Mouse (Mus musculus) monocyte, adult 5-6 weeks (primary cell): ENCODE results near the gene Pou2f3. TPM values are rescaled to one million over a fixed set of nuclear protein-coding genes. Genes with fewer than 3 reads are reported as not detected.
A peak's percentile ranks its signal among the peaks of the same experiment; 100 is the strongest.

Source experiments
- ATAC-seq: fragments of 153-309, 156-312 bp; replicated peaks from 2 replicates; pipeline ENCODE4 v1.8.0; 2017; ENCODE audit warnings: mild to moderate bottlenecking; ENCODE audit not compliant: low TSS enrichment, insufficient number of reproducible peaks, severe bottlenecking, poor library complexity, low FRiP score
- total RNA-seq: library from RNA; stranded (forward); fragments of 200-1000, 200-491, 200-594 nt; gene quantifications from 3 replicates; pipeline ENCODE4 v1.2.3, GENCODE M21; 2017

The Pou2f3 gene
- total RNA-seq, 1 experiment from 2014 or later: not detected

DNA sequence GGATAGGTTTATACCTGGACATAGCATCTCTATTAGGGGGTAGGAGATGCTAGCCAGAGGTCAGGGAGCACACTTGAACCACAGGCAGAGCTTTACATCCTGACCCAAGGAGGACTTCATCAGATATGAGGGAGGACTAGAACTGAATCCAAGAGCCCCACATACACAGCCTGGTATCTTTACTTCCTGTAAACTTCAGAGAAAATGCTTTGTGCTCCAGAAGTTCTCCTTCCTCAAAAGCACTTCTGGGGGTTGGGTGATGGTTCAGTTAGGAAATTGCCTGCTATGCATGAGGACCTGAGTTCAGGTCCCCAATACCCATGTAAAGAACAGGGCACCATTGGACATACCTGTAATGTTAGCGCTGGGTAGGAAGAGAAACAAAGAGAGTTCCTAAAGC is 23.3 kb upstream of the Pou2f3 start:
- ATAC-seq: no peak

DNA sequence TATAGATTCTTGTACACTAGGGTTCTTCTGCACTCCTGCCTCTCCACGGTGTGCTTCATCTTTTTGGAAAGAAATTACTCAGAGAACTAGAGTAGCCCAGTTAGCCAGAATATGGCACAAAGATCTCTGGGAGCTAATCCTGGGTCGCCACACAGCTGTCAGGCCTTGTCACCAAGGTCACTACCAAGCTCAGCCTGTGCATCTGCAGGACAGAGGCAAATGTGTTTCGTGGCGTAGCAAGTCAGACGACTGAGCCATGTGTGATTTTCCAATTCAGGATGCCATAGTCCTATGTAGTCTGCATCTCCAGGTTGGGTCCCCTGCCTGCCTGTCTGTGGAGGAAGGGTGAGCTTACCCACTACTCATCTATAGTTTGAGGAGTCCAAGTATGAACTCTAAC is 22.9 kb upstream of the Pou2f3 start:
- no peak for ATAC-seq

DNA sequence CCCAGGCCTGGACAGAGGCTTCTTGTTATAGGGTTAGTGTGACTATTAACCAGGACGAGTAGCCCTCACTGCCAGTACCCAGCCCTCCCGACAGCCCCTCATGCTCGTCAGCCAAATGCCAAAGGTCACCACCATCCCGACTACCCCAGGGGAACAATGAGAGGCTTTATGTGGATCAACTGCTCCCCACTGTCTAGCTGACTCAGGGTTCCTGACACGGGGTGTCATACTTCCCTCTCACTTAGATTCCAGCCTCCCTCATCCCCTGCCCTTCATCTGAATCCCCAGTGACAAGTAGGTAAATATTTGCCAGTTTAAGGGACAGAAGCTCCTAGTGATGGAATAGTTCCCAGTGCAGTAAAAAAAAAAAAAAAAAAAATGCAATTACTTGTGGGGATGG is 22.1 kb upstream of the Pou2f3 start:
- no peak for ATAC-seq

DNA sequence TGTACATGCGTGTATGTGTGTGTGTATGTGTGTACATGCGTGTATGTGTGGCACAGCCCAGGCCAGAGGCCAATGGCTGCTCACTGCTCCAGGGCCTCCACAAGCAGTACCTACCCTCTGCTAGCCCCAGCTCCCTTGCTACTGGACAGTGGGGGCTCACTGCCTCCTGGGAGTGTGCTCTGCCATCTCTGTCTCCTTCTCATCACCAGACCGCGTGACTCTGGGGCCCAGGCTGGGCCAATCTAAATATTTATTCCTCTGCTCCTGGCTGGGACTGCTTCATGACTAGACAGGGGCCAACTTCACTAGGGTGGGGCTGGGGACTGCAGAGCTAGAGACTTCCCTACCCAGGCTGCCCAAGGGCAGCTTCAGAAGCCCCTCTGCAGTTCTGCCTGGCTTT is 21.6 kb upstream of the Pou2f3 start:
- no peak for ATAC-seq

DNA sequence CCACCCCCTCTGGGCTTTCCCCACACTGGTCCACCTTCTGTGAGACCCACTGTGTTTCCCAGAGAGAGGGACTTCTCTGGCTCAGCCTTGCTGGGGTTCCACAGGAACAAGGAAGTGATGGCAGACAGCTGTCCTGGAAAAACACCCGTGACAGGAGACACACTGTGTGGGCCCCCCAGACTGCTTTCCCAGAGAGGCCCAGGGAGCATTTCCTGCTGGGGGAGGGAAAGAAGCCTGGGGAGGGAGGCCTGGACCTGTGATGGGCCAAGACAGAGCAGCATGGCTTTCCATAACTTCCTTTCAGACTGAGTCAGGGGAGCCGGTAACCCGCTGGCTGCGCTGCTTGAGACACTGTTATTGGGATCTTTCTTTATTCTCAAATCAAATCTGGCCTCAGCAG is 20.7 kb upstream of the Pou2f3 start:
- ATAC-seq: no peak

DNA sequence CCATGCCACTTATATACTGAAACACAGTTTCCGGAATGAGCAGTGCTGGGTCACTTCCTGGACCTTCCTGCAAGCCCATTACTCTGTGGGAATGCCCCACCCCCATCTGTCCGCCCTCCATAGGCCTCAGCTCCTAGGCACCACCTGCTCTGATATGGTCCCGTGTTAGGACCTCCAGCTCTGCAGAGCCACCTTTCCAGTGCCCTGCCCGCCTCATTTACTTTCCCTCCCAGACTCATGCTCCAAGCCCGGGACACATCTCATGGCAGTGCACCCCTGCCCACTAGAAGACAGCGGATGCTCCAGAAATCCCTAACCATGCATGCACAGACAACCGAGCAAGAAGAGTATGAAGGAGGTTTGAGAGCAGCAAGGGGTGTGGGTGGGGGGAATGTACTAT is 19.8 kb upstream of the Pou2f3 start:
- no peak for ATAC-seq

DNA sequence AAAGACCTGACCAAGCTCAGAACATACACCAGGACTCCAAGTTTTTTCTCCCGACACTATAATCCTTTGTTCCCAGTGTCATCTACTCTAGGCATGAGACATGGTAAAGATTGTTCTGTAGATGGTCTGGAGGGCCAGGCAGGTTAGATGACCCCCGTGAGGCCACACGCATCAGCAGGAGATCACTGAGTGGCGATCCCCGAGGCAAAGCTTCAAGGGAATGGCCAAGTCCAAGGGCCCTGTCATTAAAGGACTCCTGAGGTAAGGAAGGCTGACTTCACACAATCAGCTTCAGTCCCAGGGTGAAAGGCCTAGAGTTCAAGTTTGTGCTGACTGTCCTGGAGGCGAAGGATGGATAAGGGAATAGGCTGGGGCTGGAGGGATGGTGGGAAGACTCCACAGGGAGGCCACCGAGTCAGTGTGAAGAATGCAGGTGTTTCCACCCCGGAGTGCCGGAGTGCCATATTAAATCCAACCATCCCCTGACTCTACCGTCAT is 19.3 kb upstream of the Pou2f3 start:
- no peak for ATAC-seq

DNA sequence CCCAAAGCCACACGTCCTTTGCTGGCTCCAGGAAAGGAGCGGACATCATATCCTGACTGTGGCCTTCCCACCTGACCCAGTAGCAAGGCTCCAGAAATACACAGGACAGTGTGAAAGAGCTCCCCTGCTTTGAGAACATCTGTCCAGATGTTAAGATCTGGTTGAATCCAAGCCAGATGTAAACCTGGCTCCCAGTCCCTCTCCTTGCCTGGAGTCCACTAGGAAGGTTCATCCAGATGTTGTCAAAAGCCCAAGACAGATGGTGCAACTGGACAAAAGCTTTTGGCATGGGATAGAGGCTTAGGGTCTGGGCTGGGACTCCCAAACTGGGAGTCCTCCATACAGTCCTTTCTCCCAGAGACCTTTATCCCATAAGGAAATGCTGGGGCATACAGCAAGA is 18.6 kb upstream of the Pou2f3 start:
- ATAC-seq: no peak

DNA sequence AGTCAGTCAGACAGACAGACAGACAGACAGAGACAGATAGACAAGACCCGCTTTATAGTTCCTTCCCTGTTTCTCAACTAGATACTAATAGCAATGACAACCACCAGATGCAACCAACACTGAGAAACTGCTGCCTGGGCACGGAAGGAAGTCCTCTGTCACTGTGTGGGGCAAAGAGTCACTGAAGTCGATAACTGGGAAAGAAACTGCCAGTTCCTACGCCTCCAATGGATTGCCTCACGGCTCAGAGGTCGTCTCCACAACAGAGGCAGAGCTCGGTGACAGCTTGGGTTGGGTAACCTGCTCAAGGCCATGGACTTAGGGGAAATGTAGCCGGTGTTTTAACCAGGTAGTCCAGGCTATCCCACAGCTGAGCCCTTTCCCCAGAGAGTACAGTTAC is 17.5 kb upstream of the Pou2f3 start:
- ATAC-seq: no peak

DNA sequence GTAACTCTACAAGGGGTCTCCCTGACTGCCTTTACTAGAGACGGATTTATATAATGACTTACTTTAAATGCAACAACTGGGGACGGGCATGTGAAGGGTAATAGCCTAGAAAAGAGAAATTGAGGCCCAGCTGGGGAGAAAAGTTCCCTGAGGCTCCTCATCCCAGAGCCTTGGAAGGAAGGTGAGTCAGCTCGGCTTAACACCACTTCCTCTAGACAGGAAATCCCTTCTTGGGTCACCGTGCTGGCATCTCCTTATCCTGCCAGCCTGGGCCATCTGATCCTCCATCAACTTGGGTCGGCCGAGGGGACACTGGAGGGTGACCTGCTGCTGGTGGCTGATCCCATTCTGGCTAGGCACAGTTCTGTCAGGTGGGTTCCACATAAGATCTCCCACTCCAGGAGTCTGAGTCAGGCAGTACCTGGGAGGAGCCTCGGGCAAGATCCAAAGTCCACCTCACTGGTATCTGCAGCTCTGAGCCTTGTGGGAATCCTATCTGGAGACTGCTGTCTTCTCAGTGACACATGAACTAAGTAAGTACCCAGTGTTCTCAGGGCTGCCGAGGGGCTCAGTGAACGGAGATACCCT is 16.5 kb upstream of the Pou2f3 start:
- no peak for ATAC-seq

DNA sequence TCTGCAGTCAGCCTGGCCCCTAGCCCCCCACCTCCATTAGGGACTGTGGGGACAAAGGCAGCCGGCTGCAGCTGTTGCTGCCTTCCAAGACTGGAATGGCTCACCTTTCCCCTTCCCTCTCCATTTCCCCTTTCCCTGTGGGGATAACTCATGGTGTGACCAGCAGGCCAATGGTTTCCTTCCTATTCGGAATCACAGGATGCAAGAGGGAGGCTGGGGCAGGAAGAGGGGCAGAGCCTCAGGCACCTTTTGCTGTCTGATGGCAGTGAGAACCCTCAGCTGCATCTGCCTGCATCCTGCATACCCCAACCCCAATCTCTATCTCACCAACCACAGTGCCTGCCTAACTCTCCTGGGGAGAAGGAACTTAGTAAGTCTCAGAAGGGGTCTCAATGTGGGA is 15.3 kb upstream of the Pou2f3 start:
- no peak for ATAC-seq

DNA sequence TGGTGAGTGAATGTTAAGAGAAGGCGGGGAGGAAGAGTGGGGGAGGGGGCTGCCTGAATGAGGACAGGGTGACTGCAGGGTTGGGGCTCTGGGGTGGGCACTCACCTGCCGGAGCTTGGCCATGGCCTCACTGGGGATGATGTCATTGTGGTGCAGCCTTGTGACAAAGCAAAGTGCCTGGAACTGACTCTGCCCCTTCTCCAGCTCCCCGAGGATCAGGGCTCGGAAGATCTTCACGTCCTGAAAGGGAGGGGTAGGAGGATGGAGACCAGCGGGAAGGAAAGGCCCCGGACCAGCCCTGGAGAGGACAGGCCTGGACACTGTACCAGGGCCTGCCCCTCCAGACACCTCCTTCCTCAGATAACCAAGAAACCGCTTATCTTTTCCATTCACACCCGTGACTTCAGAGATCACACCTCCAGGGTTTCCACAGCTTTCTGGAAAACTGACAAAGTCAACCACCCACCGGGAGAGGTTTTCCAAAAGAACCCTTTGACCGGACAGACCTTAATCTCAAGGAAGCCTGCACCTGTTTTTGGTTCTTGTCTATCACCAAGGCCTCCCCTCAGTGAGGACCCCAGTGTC is 14.7 kb upstream of the Pou2f3 start:
- ATAC-seq: no peak

DNA sequence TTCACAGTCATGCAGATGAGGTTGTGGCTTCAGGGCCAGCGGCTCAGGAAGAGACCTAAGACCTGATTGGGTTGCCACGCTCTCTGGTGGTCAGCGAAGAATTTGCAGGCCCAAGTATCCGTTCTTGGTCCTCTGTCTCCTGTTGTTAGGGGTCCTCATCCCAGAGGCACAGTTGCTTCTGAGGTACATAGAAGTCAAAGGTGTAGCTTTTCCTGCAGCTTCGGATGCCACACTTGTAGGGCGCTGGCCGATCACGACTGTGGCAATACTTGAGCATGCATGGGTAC is 12.2 kb upstream of the Pou2f3 start:
- no peak for ATAC-seq

DNA sequence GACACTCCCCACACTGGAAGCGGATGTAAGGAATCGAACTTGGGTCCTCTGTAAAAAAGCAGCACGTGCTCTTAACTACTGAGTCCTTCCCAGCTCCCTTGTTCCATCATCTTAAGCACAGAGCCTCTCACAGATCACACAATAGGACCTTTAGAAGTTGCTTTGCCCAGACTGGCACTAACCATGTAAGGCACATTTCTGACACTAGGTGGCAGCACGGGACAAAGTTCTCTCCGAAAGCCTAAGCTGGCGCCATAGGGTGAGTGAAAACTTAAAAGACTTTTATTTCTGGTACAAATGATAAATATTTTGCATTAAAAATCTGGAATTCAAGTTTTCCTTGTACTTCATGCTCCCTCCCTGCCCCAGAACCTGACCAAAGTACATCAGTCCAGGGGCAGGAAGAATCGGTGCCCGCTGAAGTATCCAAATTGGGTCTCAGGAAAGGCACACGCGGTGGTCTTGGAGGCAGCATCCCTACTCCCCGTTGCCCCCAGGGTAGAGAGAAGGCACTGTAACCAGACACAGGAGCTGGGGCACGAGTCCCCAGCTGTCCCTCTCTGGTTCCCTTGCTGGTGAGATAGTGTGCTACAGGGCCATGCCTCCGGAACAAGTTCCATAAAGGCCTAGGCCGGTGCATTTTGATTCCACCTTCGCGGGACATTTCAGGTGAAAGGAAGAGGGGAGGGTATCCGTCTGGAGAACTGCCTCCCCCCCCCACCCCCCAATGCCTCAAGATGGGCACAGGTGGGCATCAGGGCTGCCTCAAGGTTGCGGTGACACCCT is 11.7 kb upstream of the Pou2f3 start:
- ATAC-seq: peak; percentile 73; the same call in 1 of the 2 replicates

DNA sequence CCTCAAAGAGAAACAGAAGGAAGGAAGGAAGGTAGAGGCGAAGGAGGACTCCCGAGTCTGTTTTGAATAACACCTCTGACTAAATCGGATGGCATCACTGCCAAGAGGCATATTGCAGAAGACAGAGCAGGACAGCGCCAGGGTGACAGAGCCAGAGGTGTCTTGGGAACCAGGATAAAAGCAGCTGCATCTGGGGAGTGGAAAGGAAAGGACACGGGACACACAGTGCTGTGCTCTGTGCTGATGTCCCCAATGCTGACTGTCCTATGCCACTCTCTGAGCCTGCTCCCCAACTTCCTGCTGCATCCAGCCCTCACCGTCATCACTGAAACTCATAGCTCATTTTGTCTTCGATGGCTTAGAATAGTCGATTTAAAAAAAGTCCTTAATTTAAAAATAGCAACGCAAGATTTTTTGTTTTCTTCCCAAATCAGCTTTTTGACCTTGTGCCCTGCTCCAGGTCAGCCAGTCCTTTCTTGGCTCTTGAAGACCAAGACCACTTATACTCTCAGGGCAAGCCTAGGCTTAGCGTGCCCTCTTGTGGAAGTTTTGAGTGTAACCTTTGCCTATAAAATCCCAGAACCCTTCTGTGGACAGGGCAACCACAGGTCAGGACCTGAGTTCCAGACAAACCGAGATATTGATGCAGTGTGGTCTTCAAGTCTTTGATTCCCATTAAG is 742 bp upstream of the Pou2f3 start:
- ATAC-seq: no peak

DNA sequence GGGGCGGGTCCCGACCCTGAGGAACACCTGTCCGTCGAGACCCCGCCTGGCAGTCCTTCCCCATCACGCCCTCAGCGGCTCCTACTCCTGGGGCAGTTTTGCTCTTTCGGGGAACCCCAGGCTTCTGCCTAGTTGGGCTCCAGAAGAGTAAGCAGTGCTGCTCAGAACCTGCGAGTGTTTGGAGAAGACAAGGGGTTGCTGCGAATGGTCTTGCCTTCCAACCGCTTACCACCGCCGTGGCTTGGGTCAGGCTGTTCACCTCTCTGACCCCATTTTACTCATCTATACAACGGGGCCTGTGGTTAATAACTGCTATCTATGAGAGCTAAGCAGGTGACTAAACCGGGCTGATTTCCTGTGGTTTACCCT is 4.2 kb downstream of the Pou2f3 start:
- ATAC-seq: no peak

DNA sequence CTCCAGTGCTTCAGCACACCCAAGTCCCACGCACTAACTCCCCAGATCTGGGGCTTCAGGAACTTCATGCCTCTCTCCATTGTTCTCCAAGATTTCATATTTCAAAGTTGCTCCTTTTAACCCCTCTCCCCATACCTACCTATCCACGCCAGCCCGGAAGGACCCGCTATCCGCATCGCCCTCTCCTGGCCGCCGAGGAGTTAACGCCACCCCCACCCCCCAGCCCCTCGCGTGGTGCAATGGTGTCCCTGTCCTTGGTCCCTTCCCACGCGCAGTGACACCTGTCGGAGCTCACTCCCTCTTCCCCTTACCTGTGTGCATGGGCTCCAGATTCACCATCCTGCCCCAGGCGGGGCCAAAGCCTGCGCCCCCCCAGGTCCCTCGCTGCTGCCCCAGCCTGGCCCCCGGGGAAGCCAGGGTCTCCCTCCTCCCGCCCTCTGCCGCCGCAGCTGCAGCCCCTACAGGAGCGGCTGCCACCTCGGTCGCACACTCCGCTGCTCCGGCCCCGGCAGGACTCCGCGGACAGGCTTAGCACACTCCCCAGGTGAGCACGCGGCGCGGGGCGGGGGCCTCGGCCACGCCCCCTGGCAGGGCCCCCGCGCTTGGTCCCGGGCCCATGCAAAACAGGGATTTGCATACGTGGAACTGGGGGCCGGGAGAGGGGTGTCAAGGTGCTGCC is 4.7 kb downstream of the Pou2f3 start:
- ATAC-seq: no peak

DNA sequence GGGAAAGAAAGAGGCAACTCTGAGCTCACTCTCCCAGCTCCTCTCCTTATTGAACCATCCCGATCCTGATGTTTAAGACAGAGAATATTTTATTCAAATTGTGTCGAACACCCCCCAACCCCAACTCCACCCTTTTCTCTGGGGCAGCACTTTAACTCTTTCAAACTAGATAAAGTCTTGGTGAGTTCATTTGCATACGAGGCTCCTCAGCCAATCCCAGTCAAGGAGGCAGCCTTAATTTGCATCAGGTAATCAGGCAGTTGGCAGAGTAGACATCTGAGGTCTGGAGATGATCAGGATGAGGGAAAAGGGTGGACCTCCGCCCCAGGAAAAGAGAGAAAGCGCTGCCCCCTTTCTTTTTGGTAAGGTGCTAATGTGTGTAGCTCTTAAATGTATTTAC is 10.0 kb downstream of the Pou2f3 start:
- ATAC-seq: no peak

DNA sequence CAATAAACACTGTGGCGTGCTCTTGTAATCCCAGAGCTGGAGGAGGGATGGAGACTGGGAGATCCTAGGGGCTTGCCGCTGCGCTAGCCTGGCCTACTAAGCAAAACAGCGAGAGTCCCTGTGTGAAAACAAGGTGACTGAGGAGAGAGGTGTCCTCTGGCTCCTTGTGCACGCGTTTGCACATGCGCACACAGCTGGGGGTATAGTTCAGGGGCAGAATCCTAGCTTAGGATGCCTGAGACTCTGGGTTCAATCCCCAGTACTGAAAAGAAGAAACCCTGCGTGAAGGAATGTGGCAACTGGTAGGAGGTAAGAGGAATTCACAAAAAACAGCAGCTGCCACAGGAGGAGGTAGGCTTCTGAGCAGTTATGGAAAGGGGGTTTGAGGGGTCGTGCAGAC is 16.2 kb downstream of the Pou2f3 start:
- ATAC-seq: no peak
